Mouse (Mus musculus): Measurements from ENCODE around the gene Anks1b. TPM values are rescaled to one million over a fixed set of nuclear protein-coding genes. Genes with fewer than 3 reads are reported as not detected.

Gene Anks1b
- polyA plus RNA-seq, 1 experiment from 2014 or later = 1.5 TPM

DNA sequence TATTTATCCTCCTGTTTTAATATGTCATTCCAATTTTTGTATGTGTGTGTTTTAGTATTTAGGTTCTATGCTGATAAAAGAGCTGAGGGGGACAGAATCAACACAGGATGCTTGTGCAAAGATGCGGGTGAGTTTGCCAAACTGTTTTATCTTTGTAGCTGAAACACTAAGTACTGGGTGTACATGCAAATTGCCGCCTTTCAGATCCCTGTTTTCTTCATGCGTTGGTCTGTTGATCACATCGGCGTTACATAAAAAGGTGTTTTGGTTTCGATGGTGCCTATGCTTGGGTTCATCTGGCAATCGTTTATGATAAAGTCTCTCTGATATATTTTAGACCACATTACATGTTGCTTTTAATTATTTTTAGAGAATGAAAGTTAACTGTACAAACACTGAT lies 1050.2 kb downstream of the Anks1b start:
- H3K9me3 ChIP-seq (ENCODE audit: control insufficient read depth, low read depth, low read length) = no peaks in the 10 kb centered on the region
- H3K9ac ChIP-seq (replicated peaks; ENCODE audit: low read depth, low read length) = no peak overlapping the region
- ATAC-seq (ENCODE audit: insufficient number of reproducible peaks, insufficient read depth, low FRiP score, low read depth) = no peak
- H3K27ac ChIP-seq (ENCODE audit: low read length) = no peak overlapping the region
- no peak overlapping the region for H3K4me3 ChIP-seq (ENCODE audit: low read depth, low read length)
- H3K36me3 ChIP-seq (ENCODE audit: control insufficient read depth, insufficient read depth, low read length) = no peaks in the 10 kb centered on the region
- no peaks in the 10 kb centered on the region for H3K27me3 ChIP-seq (ENCODE audit: control insufficient read depth, insufficient read depth, low read length)
- 83% methylated on average over 7 of the region's 7 CpGs for WGBS
- H3K4me1 ChIP-seq (ENCODE audit: control insufficient read depth, insufficient read depth, low read length) = no peaks in the 10 kb centered on the region
- no peak overlapping the region for H3K4me2 ChIP-seq (replicated peaks; ENCODE audit: low read depth, low read length)

- 68% methylated on average over 5 of the region's 5 CpGs for WGBS
Measured at GRCm38 (mm10) chr10:90933088-90933487, 1059.8 kb downstream of the Anks1b start.

GRCm38 (mm10) chr10:90934678-90935077 lies 1061.4 kb downstream of the Anks1b start:
- H3K27me3 ChIP-seq (ENCODE audit: control insufficient read depth, insufficient read depth, low read length) = no peaks in the 10 kb centered on the region
- no peak for ATAC-seq (ENCODE audit: insufficient number of reproducible peaks, insufficient read depth, low FRiP score, low read depth)
- 34% methylated on average over 13 of the region's 13 CpGs for WGBS

More at GRCm38 (mm10) chr10:90933088-90933487, 1059.8 kb downstream of the Anks1b start:
- no peaks in the 10 kb centered on the region for H3K9me3 ChIP-seq (ENCODE audit: control insufficient read depth, low read depth, low read length)
- ATAC-seq (ENCODE audit: insufficient number of reproducible peaks, insufficient read depth, low FRiP score, low read depth) = no peak
- H3K4me2 ChIP-seq (replicated peaks; ENCODE audit: low read depth, low read length) = no peak overlapping the region
- no peak overlapping the region for H3K27ac ChIP-seq (ENCODE audit: low read length)
- H3K9ac ChIP-seq (replicated peaks; ENCODE audit: low read depth, low read length) = no peak overlapping the region
- H3K4me3 ChIP-seq (ENCODE audit: low read depth, low read length) = no peak overlapping the region
- H3K4me1 ChIP-seq (ENCODE audit: control insufficient read depth, insufficient read depth, low read length) = no peaks in the 10 kb centered on the region
- H3K36me3 ChIP-seq (ENCODE audit: control insufficient read depth, insufficient read depth, low read length) = no peaks in the 10 kb centered on the region
- H3K27me3 ChIP-seq (ENCODE audit: control insufficient read depth, insufficient read depth, low read length) = no peaks in the 10 kb centered on the region

GRCm38 (mm10) chr10:90937721-90938460 lies 1064.6 kb downstream of the Anks1b start:
- Histone ChIP-seq H3K4me3 (ENCODE audit: low read depth, low read length) (no peak overlapping the region), H3K27me3 (ENCODE audit: control insufficient read depth, insufficient read depth, low read length) (no peaks in the 10 kb centered on the region), H3K27ac (ENCODE audit: low read length) (no peak overlapping the region), H3K4me2 (replicated peaks; ENCODE audit: low read depth, low read length) (no peak overlapping the region), H3K9me3 (ENCODE audit: control insufficient read depth, low read depth, low read length) (no peaks in the 10 kb centered on the region), H3K4me1 (ENCODE audit: control insufficient read depth, insufficient read depth, low read length) (no peaks in the 10 kb centered on the region), H3K36me3 (ENCODE audit: control insufficient read depth, insufficient read depth, low read length) (no peaks in the 10 kb centered on the region), H3K9ac (replicated peaks; ENCODE audit: low read depth, low read length) (no peak overlapping the region)
- ATAC-seq (ENCODE audit: insufficient number of reproducible peaks, insufficient read depth, low FRiP score, low read depth) = no peak
- 90% methylated on average over 5 of the region's 5 CpGs for WGBS

More at GRCm38 (mm10) chr10:90934678-90935077, 1061.4 kb downstream of the Anks1b start:
- no peaks in the 10 kb centered on the region for H3K36me3 ChIP-seq (ENCODE audit: control insufficient read depth, insufficient read depth, low read length)
- no peak overlapping the region for H3K27ac ChIP-seq (ENCODE audit: low read length)
- no peak overlapping the region for H3K4me2 ChIP-seq (replicated peaks; ENCODE audit: low read depth, low read length)
- H3K9me3 ChIP-seq (ENCODE audit: control insufficient read depth, low read depth, low read length) = no peaks in the 10 kb centered on the region
- no peak overlapping the region for H3K9ac ChIP-seq (replicated peaks; ENCODE audit: low read depth, low read length)
- H3K4me3 ChIP-seq (ENCODE audit: low read depth, low read length) = no peak overlapping the region
- no peaks in the 10 kb centered on the region for H3K4me1 ChIP-seq (ENCODE audit: control insufficient read depth, insufficient read depth, low read length)

DNA sequence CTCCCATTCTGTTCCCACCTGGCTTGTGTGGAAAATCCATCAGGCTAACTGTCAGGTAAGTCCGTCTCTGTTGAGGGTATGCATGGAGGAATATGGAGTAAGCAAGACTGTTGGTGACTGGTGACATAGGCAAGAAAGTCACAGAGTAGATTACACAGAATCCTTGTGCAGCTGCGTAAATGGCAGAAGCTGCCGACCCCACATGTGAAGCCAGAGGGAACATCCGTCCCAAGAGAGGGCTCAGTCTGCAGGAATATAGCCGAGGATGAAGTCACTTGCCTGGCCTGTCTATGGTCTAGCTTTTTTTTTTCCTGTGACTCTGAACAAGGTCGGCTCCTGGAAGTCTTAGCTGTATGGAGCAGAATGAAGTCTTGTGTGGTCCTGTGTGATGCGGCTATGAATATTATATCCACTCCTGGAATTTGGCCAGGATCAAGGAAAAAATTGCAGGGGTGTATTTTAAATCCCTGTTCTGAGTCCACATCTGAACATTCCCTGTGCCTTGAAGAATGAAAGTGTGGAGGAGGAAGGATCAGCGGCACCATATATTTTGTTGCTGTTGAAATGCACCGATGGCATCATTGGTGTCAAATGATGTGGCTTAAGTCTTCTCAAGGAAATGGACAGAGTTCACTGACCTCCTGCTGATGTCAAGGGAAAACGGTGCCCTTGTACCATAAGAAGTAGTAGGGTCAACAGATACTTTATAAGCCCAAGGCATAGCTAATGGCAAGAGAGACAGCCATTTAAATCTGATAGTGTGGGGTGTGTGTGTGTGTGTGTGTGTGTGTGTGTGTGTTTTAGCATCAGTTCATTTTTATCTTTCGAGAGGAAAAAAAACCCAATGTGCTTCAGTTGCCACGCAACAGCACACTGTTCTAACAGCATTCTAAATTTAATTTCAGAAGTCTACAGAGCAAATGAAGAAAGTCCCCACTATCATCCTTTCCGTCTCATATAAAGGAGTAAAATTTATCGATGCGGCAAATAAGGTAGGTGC lies 1067.5 kb downstream of the Anks1b start:
- WGBS = 74% methylated on average over 15 of the region's 15 CpGs
- no peaks in the 10 kb centered on the region for H3K27me3 ChIP-seq (ENCODE audit: control insufficient read depth, insufficient read depth, low read length)
- no peak overlapping the region for H3K9ac ChIP-seq (replicated peaks; ENCODE audit: low read depth, low read length)

GRCm38 (mm10) chr10:90942001-90942700 lies 1068.8 kb downstream of the Anks1b start:
- Histone ChIP-seq H3K4me1 (ENCODE audit: control insufficient read depth, insufficient read depth, low read length) (no peaks in the 10 kb centered on the region), H3K9me3 (ENCODE audit: control insufficient read depth, low read depth, low read length) (no peaks in the 10 kb centered on the region), H3K27ac (ENCODE audit: low read length) (no peak overlapping the region), H3K4me2 (replicated peaks; ENCODE audit: low read depth, low read length) (no peak overlapping the region), H3K36me3 (ENCODE audit: control insufficient read depth, insufficient read depth, low read length) (no peaks in the 10 kb centered on the region), H3K27me3 (ENCODE audit: control insufficient read depth, insufficient read depth, low read length) (no peaks in the 10 kb centered on the region), H3K9ac (replicated peaks; ENCODE audit: low read depth, low read length) (no peak overlapping the region), H3K4me3 (ENCODE audit: low read depth, low read length) (no peak overlapping the region)
- 76% methylated on average over 14 of the region's 14 CpGs for WGBS
- no peak for ATAC-seq (ENCODE audit: insufficient number of reproducible peaks, insufficient read depth, low FRiP score, low read depth)

More for the DNA sequence above, 1067.5 kb downstream of the Anks1b start:
- H3K36me3 ChIP-seq (ENCODE audit: control insufficient read depth, insufficient read depth, low read length) = no peaks in the 10 kb centered on the region
- no peak overlapping the region for H3K4me3 ChIP-seq (ENCODE audit: low read depth, low read length)
- H3K4me1 ChIP-seq (ENCODE audit: control insufficient read depth, insufficient read depth, low read length) = no peaks in the 10 kb centered on the region
- ATAC-seq (ENCODE audit: insufficient number of reproducible peaks, insufficient read depth, low FRiP score, low read depth) = no peak
- H3K4me2 ChIP-seq (replicated peaks; ENCODE audit: low read depth, low read length) = no peak overlapping the region
- no peak overlapping the region for H3K27ac ChIP-seq (ENCODE audit: low read length)
- no peaks in the 10 kb centered on the region for H3K9me3 ChIP-seq (ENCODE audit: control insufficient read depth, low read depth, low read length)

GRCm38 (mm10) chr10:90947043-90947442 lies 1073.7 kb downstream of the Anks1b start:
- H3K4me3 ChIP-seq (ENCODE audit: low read depth, low read length) = no peak overlapping the region
- H3K27me3 ChIP-seq (ENCODE audit: control insufficient read depth, insufficient read depth, low read length) = no peaks in the 10 kb centered on the region
- no peaks in the 10 kb centered on the region for H3K36me3 ChIP-seq (ENCODE audit: control insufficient read depth, insufficient read depth, low read length)
- H3K9ac ChIP-seq (replicated peaks; ENCODE audit: low read depth, low read length) = no peak overlapping the region
- no peak for ATAC-seq (ENCODE audit: insufficient number of reproducible peaks, insufficient read depth, low FRiP score, low read depth)
- H3K27ac ChIP-seq (ENCODE audit: low read length) = no peak overlapping the region
- WGBS = 85% methylated on average over 6 of the region's 6 CpGs
- H3K9me3 ChIP-seq (ENCODE audit: control insufficient read depth, low read depth, low read length) = no peaks in the 10 kb centered on the region
- H3K4me1 ChIP-seq (ENCODE audit: control insufficient read depth, insufficient read depth, low read length) = no peaks in the 10 kb centered on the region
- H3K4me2 ChIP-seq (replicated peaks; ENCODE audit: low read depth, low read length) = no peak overlapping the region

Data from stomach, embryonic 14.5 days (tissue).